Mouse (Mus musculus) heart, postnatal 4 days (tissue): ENCODE measurements around the gene D630039A03Rik. TPM values are rescaled to one million over a fixed set of nuclear protein-coding genes. Genes with fewer than 3 reads are reported as not detected.
A peak's percentile ranks its signal among the peaks of the same experiment; 100 is the strongest.

ENCODE experiments used
- DNase-seq: peaks from one replicate; pipeline ENCODE4 v3.0.0; 2021
- total RNA-seq, 2 experiments: library from RNA; stranded (reverse); gene quantifications; 2 replicates each; pipeline ENCODE4 v1.2.3; 2021

Gene D630039A03Rik
- total RNA-seq, 2 experiments from 2014 or later: not detected

GRCm38 (mm10) chr4:57886888-57887230, 29.2 kb downstream of the D630039A03Rik start:
- no peak for DNase-seq

GRCm38 (mm10) chr4:57886066-57886887, 29.8 kb downstream of the D630039A03Rik start:
- DNase-seq: peak; percentile 59

GRCm38 (mm10) chr4:57885186-57885585, 30.9 kb downstream of the D630039A03Rik start:
- no peak for DNase-seq

DNA sequence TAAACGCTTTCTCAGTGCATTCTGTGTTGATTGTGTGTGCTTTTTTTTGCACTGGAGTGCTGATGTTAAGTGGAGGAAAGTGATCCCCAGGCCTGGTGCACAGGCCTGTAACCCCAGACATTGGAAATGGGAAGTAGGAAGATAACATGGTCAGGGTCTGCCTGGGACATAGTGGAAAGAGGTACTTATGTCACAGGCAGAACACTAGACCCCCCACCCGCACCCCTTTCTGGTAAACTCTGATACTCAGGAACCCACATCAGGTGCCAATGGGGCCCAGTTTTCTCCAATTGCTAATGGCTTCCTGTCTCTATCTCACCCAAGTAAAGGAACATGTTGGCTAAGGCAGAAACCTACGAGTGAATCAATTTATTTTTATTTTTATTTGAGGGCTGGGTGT, 31.6 kb downstream of the D630039A03Rik start:
- DNase-seq: no peak

GRCm38 (mm10) chr4:57883520-57884421, 32.3 kb downstream of the D630039A03Rik start:
- peak; percentile 67 for DNase-seq

GRCm38 (mm10) chr4:57879804-57880357, 36.2 kb downstream of the D630039A03Rik start:
- peak; percentile 90 for DNase-seq

DNA sequence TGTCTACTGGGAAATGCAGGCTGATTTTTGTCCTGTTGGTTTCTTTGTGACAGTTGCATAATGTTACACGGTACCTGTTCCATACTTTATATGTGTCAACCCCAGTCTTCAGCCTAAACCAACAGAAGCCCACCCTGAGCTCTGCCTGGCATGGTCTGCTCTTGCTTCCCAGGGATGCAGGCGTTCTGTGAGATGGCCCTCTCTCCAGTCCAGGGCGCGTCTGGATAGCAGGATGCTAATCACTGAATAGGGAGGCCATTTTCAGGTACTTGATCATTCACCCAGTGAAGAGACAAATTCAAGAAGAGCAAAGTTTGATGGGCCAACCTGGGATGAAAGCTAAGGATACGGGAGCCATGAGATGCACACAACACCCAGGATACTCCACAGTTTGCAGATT, 37.0 kb downstream of the D630039A03Rik start:
- DNase-seq: no peak

GRCm38 (mm10) chr4:57867454-57867853, 48.6 kb downstream of the D630039A03Rik start:
- DNase-seq: no peak

DNA sequence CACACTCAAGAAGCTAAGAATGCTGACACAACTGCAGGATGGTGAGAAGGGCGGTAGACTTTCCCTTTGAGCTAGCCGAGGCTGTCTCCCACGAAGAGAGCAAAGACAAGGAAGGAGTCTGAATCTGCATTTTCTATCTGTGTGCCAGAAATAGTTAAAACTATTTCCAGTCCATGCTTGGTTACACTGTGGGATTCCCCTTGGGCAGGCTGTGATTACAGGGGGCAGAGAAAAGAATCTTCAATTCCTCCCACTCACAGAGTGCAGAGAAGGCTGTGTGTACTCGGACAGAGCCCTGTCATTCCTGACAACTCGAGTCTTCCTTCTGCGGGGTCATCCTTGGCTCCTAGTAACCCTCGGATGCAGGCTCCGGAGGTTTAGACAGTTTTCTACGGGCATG, 49.1 kb downstream of the D630039A03Rik start:
- no peak for DNase-seq

DNA sequence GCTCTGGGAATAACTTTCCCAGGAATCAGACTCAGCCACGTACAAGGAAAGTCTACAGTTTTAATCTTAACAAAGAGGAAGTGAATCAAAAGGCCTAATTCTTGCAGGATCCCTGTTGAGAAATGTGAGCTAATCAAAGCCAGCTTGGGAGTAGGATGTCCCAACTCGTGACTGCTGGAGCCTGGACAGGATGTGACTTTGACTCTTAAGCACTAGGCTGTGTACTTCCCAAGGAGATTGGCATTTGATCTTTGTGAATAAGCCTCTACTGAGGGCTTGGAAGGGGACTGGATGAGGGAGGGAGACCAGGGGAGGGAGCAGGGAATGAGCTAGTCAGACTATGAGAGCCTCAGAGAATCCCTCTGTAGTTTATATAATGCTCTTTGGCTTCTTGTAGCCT, 50.0 kb downstream of the D630039A03Rik start:
- peak; percentile 49 for DNase-seq

DNA sequence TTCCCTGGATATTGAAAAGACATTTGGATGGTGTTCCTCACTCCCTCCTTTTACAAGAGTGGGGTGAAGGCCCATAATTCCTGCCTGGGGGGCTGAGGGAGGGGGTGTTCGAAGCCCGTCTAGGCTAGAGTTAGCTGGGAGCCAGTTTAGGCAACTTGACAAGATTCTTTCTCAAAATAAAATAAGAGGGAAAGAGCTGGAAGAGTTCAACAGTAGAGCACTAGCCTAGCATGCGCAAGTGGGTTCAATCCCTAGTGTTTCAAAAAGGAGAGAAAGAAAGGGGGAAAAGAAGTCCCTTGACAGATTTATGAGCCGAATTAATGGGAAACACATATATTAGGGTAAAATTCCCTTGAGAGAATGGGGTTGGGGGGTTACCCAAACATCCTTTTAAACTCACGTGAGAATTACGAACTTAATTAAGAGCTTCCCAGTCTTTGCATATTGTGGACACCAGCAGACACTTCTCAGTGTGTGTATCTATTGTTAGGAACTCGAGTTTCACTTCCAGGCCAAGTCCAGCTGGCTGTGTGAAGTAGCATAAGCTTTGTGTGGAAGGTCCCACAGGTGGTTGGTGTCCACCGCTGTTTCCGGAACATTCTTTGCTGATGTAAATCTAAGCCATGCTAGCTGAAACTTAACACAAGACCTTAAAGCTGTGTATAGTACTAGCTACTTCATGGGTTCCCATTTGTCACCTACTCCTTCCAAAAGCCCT, 53.7 kb downstream of the D630039A03Rik start:
- DNase-seq: no peak

GRCm38 (mm10) chr4:57861856-57862255, 54.2 kb downstream of the D630039A03Rik start:
- no peak for DNase-seq

- no peak for DNase-seq
Observed at GRCm38 (mm10) chr4:57861166-57861565, 54.9 kb downstream of the D630039A03Rik start.

DNA sequence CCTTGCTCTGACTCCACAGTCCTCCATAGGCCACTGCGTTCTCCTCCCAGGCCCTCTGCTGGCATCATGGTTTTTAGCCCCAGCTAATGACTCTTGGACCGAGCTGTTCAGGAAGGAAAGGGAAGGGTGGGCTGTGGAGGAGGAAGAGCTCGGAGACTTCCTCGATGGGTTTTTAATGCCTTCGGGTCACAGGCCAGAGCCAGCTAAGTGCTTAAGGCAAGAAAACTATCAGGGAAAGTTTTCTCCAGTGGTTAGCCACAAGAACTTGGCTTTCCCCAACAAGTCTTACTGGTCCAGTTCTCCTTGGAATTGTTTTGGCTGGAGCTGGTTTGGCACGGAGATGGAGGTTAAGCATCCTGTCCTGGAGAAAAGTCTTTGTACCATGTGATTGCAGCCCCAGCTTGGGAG, 55.9 kb downstream of the D630039A03Rik start:
- DNase-seq: peak; percentile 39

Other genes with a start within 250 kb of the D630039A03Rik start
- 100 to 1,000 TPM; 160 TPM for gene Akap2, start 198.6 kb downstream of the D630039A03Rik start, total RNA-seq
- 100 to 1,000 TPM; 182 to 189 TPM for gene Txn1, start 40.1 kb upstream of the D630039A03Rik start, total RNA-seq
- not detected for gene Txndc8, start 92.8 kb upstream of the D630039A03Rik start, total RNA-seq